Mouse (Mus musculus): ENCODE results near the gene Gabbr2.

GRCm38 (mm10) chr4:46795707-46796106 is 196.0 kb downstream of the Gabbr2 start:
- no peak for TF ChIP-seq CTCF (IDR thresholded peaks at IDR 0.05; ENCODE audit: borderline replicate concordance, insufficient read depth, low read depth, low read length)
- TF ChIP-seq POLR2A (IDR thresholded peaks at IDR 0.05; ENCODE audit: borderline replicate concordance, insufficient read depth, low read length) = no peak

Measured in cerebellum, adult 2 months (tissue).